Mouse (Mus musculus) liver, embryonic 12.5 days (tissue): ENCODE data around the gene Helz2. TPM values are rescaled to one million over a fixed set of nuclear protein-coding genes. Genes with fewer than 3 reads are reported as not detected.

Experiments used
- ATAC-seq: fragments of 200-750 bp; cut with Nextera tagmentation; 2 replicates; pipeline ENCODE4 v1.8.0; 2017; ENCODE audit warnings: moderate number of reproducible peaks, mild to moderate bottlenecking, moderate library complexity
- H3K27ac ChIP-seq: fragments of 300-500 bp; sonication (generic); 2 replicates; pipeline ENCODE4 v1.5.1; 2016; ENCODE audit warnings: mild to moderate bottlenecking
- H3K27me3 ChIP-seq: fragments of 300-500 bp; sonication (generic); replicated peaks from 2 replicates; pipeline ENCODE4 v1.6.1; 2016; ENCODE audit warnings: mild to moderate bottlenecking, moderate library complexity
- H3K36me3 ChIP-seq: fragments of 300-500 bp; sonication (generic); 2 replicates; pipeline ENCODE4 v1.6.1; 2016; ENCODE audit warnings: mild to moderate bottlenecking, moderate library complexity
- H3K4me1 ChIP-seq: fragments of 300-500 bp; sonication (generic); 2 replicates; pipeline ENCODE4 v1.6.1; 2016
- H3K4me2 ChIP-seq: fragments of 300-500 bp; sonication (generic); 2 replicates; pipeline ENCODE4 v1.6.1; 2016; ENCODE audit warnings: mild to moderate bottlenecking, moderate library complexity
- H3K4me3 ChIP-seq: fragments of 300-500 bp; sonication (generic); 2 replicates; pipeline ENCODE4 v1.5.1; 2016; ENCODE audit warnings: mild to moderate bottlenecking, moderate library complexity
- H3K9ac ChIP-seq: fragments of 300-500 bp; sonication (generic); 2 replicates; pipeline ENCODE4 v1.6.1; 2016; ENCODE audit warnings: mild to moderate bottlenecking, moderate library complexity
- H3K9me3 ChIP-seq: fragments of 300-500 bp; sonication (generic); replicated peaks from 2 replicates; pipeline ENCODE4 v1.6.1; 2016; ENCODE audit warnings: mild to moderate bottlenecking, moderate library complexity
- WGBS: fragments of 180-500 bp; shearing (Covaris S2); methylation state at CpG from one replicate; pipeline ENCODE4 v1.1.7; 2016; ENCODE audit not compliant: insufficient replicate concordance; 5-methylcytosine and 5-hydroxymethylcytosine counted together
- polyA plus RNA-seq: library from polyadenylated mRNA; unstranded; fragments of >200 nt; fragmentation: Nextera tagmentation; extraction: Ambion mirVana; gene quantifications from 2 replicates; pipeline ENCODE4 v1.2.1, GENCODE M21; 2016

Helz2 gene
- polyA plus RNA-seq, 1 experiment from 2014 or later, result 1.8 TPM

DNA sequence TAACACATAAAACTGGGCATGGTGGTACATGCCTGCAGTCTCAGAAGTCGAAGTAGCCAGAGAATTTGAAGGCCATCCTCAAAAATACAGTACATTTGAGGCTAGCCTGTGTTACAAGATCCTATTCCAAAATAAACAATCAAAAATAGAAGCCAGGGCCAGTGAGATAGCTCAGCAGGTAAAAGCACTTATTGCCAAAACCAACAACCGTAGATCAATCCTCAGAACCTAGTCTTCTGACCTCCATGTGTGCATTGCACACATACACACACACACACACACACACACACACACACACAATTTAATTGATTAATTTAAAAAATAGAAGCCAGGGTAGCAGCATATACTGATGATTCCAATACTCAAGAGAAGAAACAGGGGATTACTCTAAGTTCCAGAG is 25.0 kb upstream of the Helz2 start:
- Histone ChIP-seq H3K4me3 (no peak overlapping the region), H3K4me2 (no peak overlapping the region), H3K9me3 (no peaks in the 10 kb centered on the region), H3K9ac (no peak overlapping the region), H3K27ac (no peak overlapping the region), H3K36me3 (peaks cover 93% of the 10 kb centered on the region), H3K4me1 (no peaks in the 10 kb centered on the region), H3K27me3 (no peaks in the 10 kb centered on the region)
- ATAC-seq, result no peak
- 96% methylated on average over 2 of the region's 2 CpGs for WGBS

DNA sequence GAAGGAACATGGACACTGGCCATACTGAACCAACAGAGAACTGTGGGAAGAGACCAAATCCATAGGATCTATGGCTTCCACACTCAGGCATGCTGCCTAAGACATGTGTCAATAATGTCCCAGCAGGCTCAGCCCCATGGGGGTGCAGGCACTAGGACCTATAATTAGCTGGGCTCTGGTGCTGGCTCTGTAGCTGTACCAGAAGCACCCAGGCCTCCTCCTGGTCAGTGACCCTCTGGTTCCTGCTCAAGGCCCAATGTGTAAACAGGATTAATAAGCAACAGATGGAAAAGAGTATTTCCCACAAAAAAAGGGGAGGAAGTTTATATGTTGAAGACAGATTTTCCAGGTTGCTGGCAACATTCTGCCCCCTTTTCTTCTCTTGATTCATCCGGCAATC is 11.4 kb upstream of the Helz2 start:
- no peaks in the 10 kb centered on the region for H3K27me3 ChIP-seq
- H3K27ac ChIP-seq, result no peak overlapping the region
- no peak overlapping the region for H3K9ac ChIP-seq
- 53% methylated on average over 1 of the region's 1 CpGs for WGBS
- H3K4me2 ChIP-seq, result no peak overlapping the region
- no peaks in the 10 kb centered on the region for H3K9me3 ChIP-seq
- no peak overlapping the region for H3K4me3 ChIP-seq
- H3K4me1 ChIP-seq, result no peaks in the 10 kb centered on the region
- H3K36me3 ChIP-seq, result peaks cover 73% of the 10 kb centered on the region
- no peak for ATAC-seq

DNA sequence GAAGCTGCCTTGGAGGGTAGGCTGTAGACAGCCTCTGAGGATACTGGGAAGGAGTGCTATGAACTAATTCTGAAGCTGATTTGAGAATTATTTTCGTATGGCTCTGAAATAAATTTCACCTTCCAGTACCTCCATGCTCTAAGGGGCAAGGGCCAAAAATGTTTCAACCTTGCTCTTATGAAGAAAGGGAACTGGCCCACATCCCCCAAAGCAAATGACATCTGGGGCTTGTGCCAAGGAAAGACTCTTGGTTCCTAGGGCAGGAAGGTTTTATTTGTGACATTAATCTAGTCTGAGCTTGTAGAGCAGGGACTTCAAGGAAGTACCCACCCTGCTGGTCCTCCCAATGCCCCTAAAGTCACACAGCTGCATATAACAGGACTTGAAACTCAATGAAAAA is 10.0 kb upstream of the Helz2 start:
- peaks cover 59% of the 10 kb centered on the region for H3K36me3 ChIP-seq
- no peak overlapping the region for H3K4me2 ChIP-seq
- no peak for ATAC-seq
- H3K27me3 ChIP-seq, result no peaks in the 10 kb centered on the region
- 69% methylated on average over 1 of the region's 1 CpGs for WGBS
- H3K9ac ChIP-seq, result no peak overlapping the region
- H3K9me3 ChIP-seq, result no peaks in the 10 kb centered on the region
- H3K4me1 ChIP-seq, result no peaks in the 10 kb centered on the region
- H3K27ac ChIP-seq, result no peak overlapping the region
- H3K4me3 ChIP-seq, result no peak overlapping the region

DNA sequence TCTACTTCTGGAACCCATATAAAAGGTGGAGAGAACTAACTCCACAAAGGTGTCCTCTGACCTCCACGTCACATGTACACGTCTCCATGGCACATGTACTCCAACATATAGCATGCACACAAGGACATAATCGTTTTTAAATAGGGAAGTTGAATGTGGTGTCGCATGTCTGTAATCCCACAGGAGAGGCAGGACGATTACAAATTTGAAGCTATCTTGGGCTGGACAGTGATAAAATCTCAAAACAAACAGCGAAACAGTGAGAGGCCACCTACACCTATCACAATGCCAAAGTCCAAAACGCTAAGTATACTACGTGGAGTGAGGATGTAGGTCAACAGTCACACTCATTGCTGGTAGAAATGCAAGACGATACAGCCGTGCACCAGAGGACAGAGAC is 7.4 kb upstream of the Helz2 start:
- 0 out of 2 replicates have a peak, but pooled peaks have one; percentile 36 for ATAC-seq

DNA sequence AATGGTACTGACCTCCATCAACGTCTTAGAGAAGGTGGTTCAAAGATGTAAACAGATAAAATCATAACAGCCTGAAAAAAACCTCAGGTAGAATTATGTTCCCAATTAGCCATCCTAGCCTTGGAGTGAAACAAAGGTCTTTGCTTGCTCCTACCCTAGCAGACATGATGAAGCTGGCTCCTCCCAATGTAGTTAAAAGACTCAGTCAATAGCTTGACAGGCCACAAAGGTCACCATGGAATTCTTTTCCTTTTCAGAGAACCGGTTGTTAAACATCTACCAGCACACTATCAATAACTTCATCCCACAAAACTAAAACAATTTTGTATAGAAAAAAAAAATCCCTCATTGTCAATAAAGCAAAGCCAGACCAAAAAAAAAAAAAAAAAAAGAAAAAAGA is 3.2 kb upstream of the Helz2 start:
- Histone ChIP-seq H3K36me3 (peaks cover 7% of the 10 kb centered on the region; the same call in 1 of the 2 replicates), H3K27me3 (0 out of 2 replicates have a peak, but pooled peaks cover 5% of the 10 kb centered on the region), H3K4me1 (peaks cover 37% of the 10 kb centered on the region), H3K9me3 (no peaks in the 10 kb centered on the region), H3K9ac (no peak overlapping the region), H3K4me2 (no peak overlapping the region), H3K27ac (no peak overlapping the region), H3K4me3 (no peak overlapping the region)
- 41% methylated on average over 2 of the region's 2 CpGs for WGBS
- ATAC-seq, result no peak

More for the DNA sequence above, 7.4 kb upstream of the Helz2 start:
- H3K27me3 ChIP-seq, result no peaks in the 10 kb centered on the region
- no peak overlapping the region for H3K27ac ChIP-seq
- H3K4me2 ChIP-seq, result no peak overlapping the region
- H3K36me3 ChIP-seq, result peaks cover 34% of the 10 kb centered on the region
- H3K4me3 ChIP-seq, result no peak overlapping the region
- WGBS, result 74% methylated on average over 10 of the region's 10 CpGs
- peaks cover 2% of the 10 kb centered on the region; the same call in 1 of the 2 replicates for H3K4me1 ChIP-seq
- H3K9ac ChIP-seq, result no peak overlapping the region
- no peaks in the 10 kb centered on the region for H3K9me3 ChIP-seq

DNA sequence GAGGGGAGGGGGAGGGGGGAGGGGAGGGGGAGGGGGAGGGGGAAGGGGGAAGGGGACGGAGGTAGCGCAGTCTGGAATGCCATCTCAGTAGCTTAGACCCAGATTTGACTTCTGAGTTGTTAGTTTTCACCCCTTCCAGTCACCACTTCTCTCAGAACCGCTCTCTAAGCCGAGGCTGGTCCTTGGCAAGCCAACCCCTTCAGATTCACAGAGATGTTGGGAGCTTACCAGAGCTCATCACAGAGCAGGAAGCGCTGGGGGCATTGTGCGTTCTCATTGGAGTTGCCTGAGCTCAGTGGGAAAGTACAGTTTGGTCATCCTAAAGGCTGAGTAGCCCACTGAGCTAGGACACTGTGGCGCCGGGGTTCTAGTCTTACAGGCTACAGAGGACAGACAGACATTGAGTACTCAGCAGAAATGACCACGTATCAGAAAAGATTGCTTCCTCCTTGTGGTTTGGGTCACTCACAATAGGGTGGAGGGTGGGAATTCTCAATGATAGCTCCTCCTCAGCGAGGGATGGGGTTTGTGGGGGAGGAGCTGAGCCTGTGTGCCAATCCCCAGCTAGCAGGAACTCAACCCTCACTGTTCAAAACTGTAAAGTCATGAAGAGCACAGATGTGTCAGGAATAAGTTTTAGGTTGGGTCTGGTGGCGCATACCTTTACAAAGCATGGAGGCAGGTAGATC is 2.0 kb upstream of the Helz2 start:
- Histone ChIP-seq H3K36me3 (peaks cover 13% of the 10 kb centered on the region), H3K4me3 (no peak overlapping the region), H3K9ac (no peak overlapping the region), H3K27me3 (0 out of 2 replicates have a peak, but pooled peaks cover 5% of the 10 kb centered on the region), H3K4me2 (peak overlapping the region; percentile 36), H3K9me3 (no peaks in the 10 kb centered on the region), H3K4me1 (peaks cover 42% of the 10 kb centered on the region), H3K27ac (peak overlapping the region; percentile 61; the same call in 1 of the 2 replicates)
- 18% methylated on average over 10 of the region's 11 CpGs for WGBS
- peak; percentile 57 for ATAC-seq

DNA sequence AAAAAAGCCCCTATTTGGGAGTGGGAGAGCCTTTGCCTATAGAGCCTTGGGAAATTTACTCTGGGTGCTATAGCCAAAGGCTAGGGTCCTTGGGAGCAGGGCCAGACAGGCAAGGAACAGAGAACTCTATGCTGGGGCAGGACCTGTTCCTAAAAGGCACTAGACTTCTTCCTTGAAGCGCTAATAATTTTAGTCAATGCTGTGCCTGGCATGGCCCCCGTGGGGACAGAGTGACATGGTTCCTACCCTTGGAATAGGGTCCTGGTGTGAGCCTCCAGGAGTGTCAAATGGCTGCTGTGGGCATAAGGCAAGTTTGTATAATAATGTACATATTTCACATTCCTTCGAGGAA is 463 bp upstream of the Helz2 start:
- 60% methylated on average over 3 of the region's 3 CpGs for WGBS
- Histone ChIP-seq H3K27ac (no peak overlapping the region), H3K36me3 (peaks cover 26% of the 10 kb centered on the region), H3K9ac (peak overlapping the region; percentile 79), H3K4me1 (peaks cover 42% of the 10 kb centered on the region), H3K4me3 (peak overlapping the region; percentile 72), H3K4me2 (peak overlapping the region; percentile 82), H3K9me3 (no peaks in the 10 kb centered on the region), H3K27me3 (0 out of 2 replicates have a peak, but pooled peaks cover 5% of the 10 kb centered on the region)
- ATAC-seq, result no peak

DNA sequence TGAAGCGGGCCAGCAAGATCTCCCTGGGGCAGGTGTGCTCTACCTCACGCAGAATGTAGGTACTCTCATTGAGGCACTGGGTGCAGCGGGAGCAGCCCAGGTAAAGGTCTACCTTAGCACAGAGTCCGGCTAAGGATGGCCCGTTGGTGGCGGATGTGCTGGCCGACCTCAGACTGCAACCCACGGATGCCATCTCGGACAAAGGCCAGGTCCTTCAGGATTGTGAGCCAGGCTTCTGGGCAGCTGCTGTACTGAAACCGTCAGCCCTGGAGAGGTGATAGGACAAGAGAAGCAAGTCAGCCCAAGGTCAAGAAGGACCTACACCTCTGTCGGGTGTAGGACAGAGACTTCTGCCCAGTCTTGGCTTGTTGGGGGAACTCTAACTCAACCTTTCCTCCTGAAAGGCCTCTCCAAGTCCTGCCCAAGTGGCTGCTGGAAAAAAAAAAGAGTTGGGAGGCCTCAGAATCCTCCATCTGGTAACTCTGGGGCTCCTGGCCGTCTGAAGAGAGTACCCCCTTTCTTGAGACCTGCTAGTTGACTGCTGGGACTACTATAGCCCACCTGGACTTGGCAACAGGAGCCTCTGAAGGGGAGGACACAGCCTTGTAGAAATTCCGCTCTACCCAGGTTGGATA is 904 bp downstream of the Helz2 start:
- peak overlapping the region; percentile 82 for H3K4me2 ChIP-seq
- H3K9ac ChIP-seq, result peak overlapping the region; percentile 79
- peaks cover 42% of the 10 kb centered on the region for H3K4me1 ChIP-seq
- no peaks in the 10 kb centered on the region for H3K9me3 ChIP-seq
- H3K36me3 ChIP-seq, result peaks cover 38% of the 10 kb centered on the region
- 85% methylated on average over 13 of the region's 13 CpGs for WGBS
- no peak overlapping the region for H3K27ac ChIP-seq
- no peak for ATAC-seq
- peak overlapping the region; percentile 72 for H3K4me3 ChIP-seq
- H3K27me3 ChIP-seq, result 0 out of 2 replicates have a peak, but pooled peaks cover 5% of the 10 kb centered on the region

DNA sequence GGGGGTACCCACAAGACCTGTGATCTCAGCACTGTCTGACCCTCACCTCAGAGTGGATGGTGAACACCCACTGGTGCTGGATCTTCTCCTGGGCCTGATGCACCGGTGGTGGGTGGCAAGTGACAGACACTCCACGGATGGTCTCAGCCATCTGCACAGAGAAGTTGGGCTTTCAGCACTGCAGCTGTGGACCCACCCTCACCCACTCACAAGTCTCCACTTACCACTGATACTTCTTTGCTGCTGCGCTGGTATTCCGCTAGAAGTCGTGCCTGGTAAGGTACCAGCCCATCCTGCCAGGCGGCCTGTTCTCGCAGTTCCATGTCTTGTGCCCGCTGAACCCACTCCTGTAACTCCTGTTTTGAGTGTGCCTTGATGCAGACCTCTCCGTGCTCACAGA is 2.6 kb downstream of the Helz2 start:
- Histone ChIP-seq H3K4me3 (no peak overlapping the region), H3K9me3 (no peaks in the 10 kb centered on the region), H3K27me3 (0 out of 2 replicates have a peak, but pooled peaks cover 5% of the 10 kb centered on the region), H3K4me1 (peaks cover 41% of the 10 kb centered on the region), H3K36me3 (peaks cover 41% of the 10 kb centered on the region), H3K27ac (no peak overlapping the region), H3K9ac (no peak overlapping the region), H3K4me2 (no peak overlapping the region)
- no peak for ATAC-seq
- 88% methylated on average over 9 of the region's 9 CpGs for WGBS

DNA sequence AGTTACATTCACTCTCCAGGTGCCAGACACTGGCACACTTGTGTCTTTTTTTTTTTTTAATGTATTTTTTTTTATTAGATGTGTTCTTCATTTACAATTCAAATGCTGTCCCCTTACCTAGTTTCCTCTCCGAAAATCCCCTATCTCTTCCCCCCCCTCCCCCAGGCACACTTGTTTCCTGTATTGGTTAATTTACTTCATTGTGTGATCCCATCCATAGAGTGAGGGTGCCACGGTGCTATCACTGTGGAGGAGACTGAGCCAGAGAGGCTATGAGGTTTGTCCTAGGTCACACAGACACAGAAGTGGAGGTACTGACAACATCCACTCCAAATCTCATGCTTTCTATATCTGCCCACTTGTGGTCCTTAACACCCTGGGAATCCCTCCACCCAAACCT is 3.0 kb downstream of the Helz2 start:
- H3K27me3 ChIP-seq, result 0 out of 2 replicates have a peak, but pooled peaks cover 5% of the 10 kb centered on the region
- H3K9ac ChIP-seq, result no peak overlapping the region
- WGBS, result 51% methylated on average over 2 of the region's 2 CpGs
- H3K4me1 ChIP-seq, result peaks cover 37% of the 10 kb centered on the region
- H3K4me3 ChIP-seq, result no peak overlapping the region
- peaks cover 43% of the 10 kb centered on the region for H3K36me3 ChIP-seq
- ATAC-seq, result no peak
- no peaks in the 10 kb centered on the region for H3K9me3 ChIP-seq
- H3K27ac ChIP-seq, result no peak overlapping the region
- H3K4me2 ChIP-seq, result no peak overlapping the region

DNA sequence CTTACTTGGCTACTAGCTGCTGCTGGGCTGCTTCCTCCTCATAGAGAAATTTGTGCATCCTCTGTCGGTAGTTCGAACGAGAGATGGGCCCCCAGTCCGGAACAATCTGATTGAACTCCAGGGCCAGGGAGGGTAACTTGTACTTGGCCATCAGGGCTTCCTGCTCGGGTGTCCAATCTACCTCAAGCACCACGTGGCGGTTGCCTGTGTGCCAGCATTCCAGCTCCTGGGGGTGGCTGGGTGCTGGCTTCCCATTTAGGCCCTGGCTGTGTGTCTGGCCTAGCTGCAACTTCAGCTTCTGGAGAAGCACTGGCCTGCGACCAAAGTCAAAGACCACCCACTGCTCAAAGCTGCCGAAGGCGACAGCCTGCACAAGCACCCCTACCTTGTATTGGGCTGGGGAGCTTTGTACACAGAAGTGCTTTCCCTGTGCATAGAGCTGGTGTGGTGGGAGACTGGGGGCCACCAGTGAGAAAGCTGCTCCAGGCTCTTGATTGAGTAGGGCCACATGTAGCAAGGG is 3.7 kb downstream of the Helz2 start:
- ATAC-seq, result no peak
- Histone ChIP-seq H3K36me3 (peaks cover 49% of the 10 kb centered on the region), H3K9me3 (no peaks in the 10 kb centered on the region), H3K9ac (no peak overlapping the region), H3K27me3 (0 out of 2 replicates have a peak, but pooled peaks cover 5% of the 10 kb centered on the region), H3K27ac (no peak overlapping the region), H3K4me1 (peaks cover 30% of the 10 kb centered on the region), H3K4me3 (no peak overlapping the region), H3K4me2 (no peak overlapping the region)
- WGBS, result 73% methylated on average over 10 of the region's 10 CpGs

DNA sequence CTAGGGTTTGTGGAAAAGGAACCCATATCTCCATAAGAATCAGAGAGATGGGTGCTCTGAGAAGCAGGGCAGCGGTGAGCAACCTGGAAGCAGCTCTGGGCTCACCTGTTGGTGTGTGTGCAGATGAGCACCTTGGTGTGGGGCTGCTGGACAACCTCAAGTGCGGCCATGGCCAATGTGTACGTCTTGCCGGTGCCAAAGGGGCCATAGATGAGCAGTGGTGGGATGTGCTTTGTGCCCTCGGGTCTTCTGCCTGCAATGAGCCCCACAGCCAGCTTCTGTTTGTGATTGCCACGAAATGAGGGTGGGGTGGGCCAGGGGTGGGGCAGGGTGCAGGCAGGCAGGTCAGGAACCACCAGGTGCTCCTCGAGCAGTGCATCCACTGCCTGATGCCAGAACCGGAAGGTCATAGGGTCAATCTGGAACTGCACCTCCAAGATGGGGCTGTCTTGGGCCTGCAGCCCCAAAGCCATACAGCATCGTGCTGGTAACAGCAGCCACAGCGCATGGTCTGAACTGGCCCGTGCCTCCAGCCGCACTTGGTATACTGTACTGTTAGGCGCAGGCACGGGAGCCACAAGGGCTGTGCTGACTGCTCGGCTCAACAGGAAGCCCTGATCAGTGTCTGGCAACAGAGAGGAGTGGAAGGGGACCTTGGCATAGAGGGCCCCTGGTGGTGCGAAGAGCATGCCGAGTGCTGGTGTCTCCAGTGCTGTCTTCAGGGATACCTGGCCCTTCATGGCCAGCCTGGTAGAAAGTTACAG is 4.4 kb downstream of the Helz2 start:
- H3K27me3 ChIP-seq, result 0 out of 2 replicates have a peak, but pooled peaks cover 2% of the 10 kb centered on the region
- no peaks in the 10 kb centered on the region for H3K9me3 ChIP-seq
- WGBS, result 80% methylated on average over 17 of the region's 17 CpGs
- ATAC-seq, result no peak
- H3K4me1 ChIP-seq, result peaks cover 28% of the 10 kb centered on the region
- no peak overlapping the region for H3K4me3 ChIP-seq
- H3K9ac ChIP-seq, result no peak overlapping the region
- no peak overlapping the region for H3K4me2 ChIP-seq
- peaks cover 56% of the 10 kb centered on the region for H3K36me3 ChIP-seq
- no peak overlapping the region for H3K27ac ChIP-seq
